Mouse (Mus musculus): ENCODE measurements around the gene Rnf4.

DNA sequence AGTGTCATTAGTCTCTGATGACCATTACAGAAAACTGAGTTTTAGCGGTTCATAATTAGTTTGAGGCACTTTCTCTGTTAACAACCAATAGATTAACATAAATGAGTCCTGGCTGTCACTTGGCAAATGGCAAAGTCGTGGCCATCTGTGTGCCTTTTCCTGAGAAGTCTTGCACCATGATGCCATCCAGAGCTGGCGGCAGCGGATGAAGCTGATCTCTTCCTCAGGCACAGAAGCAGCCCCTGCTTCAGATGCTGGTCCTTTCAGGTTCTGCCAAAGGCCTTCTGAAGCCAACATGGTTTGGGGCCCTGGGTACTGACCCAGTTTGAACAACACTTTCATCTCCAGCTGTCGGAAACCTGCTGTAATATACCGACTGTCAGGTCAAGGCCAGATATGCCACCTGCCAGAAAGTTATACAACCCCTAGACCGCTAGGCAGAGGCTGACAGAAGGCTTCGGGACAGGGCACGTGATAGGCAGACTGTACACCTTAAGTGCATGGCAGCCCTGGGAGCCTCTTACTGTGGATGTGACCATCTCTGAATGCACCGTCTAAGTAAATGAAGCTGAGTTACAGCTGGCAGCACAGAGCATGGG, 37.1 kb upstream of the Rnf4 start:
- TF ChIP-seq CTCF (conservative IDR thresholded peaks at IDR 0.05; ENCODE audit: insufficient read depth, insufficient read length, low read depth, low read length) (no peak), POLR2A (IDR thresholded peaks at IDR 0.05; ENCODE audit: low read depth, low read length) (no peak)
